Mouse (Mus musculus) bone marrow, adult 2 months (tissue): Measurements from ENCODE around the gene Ngly1.

Experiments
- CTCF ChIP-seq: fragments of 200-500 bp; IDR thresholded peaks from 2 replicates; pipeline ENCODE4 v1.5.1; 2011; ENCODE audit warnings: low read length, control low read depth; ENCODE audit not compliant: control insufficient read depth, insufficient read depth
- POLR2A ChIP-seq: fragments of 200-500 bp; IDR thresholded peaks from 2 replicates; pipeline ENCODE4 v1.6.1; 2011; ENCODE audit warnings: low read depth, mild to moderate bottlenecking, control low read depth, low read length, borderline replicate concordance; ENCODE audit not compliant: control insufficient read depth

DNA sequence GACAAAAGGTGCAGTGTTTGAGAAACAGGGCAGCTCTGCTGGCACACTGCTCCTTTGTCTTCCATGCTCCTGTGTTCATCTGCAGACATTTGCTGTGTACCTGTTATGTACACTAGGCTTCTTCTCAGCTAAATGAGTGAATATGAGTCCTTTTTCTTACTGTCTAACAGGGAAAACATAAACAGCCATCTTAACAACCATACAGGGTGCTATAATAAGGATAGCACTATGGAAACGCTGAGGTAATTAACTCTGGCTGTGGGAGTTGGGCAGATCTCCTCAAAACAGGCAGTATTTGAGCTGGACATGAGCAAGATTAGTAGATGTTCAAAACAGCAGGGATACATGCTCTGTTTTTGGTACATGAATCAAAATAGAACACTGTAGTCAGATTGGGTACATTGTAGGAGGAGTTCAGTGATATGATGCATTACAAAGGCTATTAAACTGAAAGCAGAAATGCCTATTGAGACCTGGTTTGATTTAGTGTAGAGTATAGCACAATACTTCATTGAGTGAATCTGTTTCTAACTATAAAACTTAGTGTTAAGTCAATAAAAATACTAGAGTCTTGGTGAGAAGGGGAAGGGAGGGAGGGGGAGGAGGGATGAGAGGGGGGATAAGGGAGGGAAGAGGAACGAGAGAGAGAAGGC, 47.9 kb downstream of the Ngly1 start:
- no peak for TF ChIP-seq CTCF
- TF ChIP-seq POLR2A, result no peak
